Mouse (Mus musculus) hindbrain, embryonic 16.5 days (tissue): ENCODE results near the gene Sbk2. TPM values are rescaled to one million over a fixed set of nuclear protein-coding genes. Genes with fewer than 3 reads are reported as not detected.
A peak's percentile ranks its signal among the peaks of the same experiment; 100 is the strongest.

Experiments
- ATAC-seq: fragments of 200-750 bp; cut with Nextera tagmentation; 2 replicates; pipeline ENCODE4 v1.8.0; 2017; ENCODE audit warnings: moderate TSS enrichment, moderate library complexity
- H3K27ac ChIP-seq: fragments of 300-500 bp; sonication (generic); 2 replicates; pipeline ENCODE4 v1.5.1; 2014; ENCODE audit warnings: low read depth, mild to moderate bottlenecking, control low read depth, low read length, moderate library complexity
- H3K27me3 ChIP-seq: fragments of 300-500 bp; sonication (generic); replicated peaks from 2 replicates; pipeline ENCODE4 v1.6.1; 2014; ENCODE audit warnings: low read length; ENCODE audit not compliant: control insufficient read depth, insufficient read depth
- H3K36me3 ChIP-seq: fragments of 300-500 bp; sonication (generic); 2 replicates; pipeline ENCODE4 v1.6.1; 2014; ENCODE audit warnings: mild to moderate bottlenecking, low read length, moderate library complexity, mixed read lengths; ENCODE audit not compliant: control insufficient read depth, insufficient read depth
- H3K4me1 ChIP-seq: fragments of 300-500 bp; sonication (generic); 2 replicates; pipeline ENCODE4 v1.6.1; 2014; ENCODE audit warnings: low read depth, low read length; ENCODE audit not compliant: control insufficient read depth, insufficient read depth
- H3K4me2 ChIP-seq: fragments of 300-500 bp; sonication (generic); 2 replicates; pipeline ENCODE4 v1.6.1; 2014; ENCODE audit warnings: mild to moderate bottlenecking, low read length, control low read depth, moderate library complexity
- H3K4me3 ChIP-seq: fragments of 300-500 bp; sonication (generic); 2 replicates; pipeline ENCODE4 v1.5.1; 2014; ENCODE audit warnings: mild to moderate bottlenecking, low read length, control low read depth, moderate library complexity
- H3K9ac ChIP-seq: fragments of 300-500 bp; sonication (generic); 2 replicates; pipeline ENCODE4 v1.6.1; 2014; ENCODE audit warnings: low read depth, mild to moderate bottlenecking, control low read depth, low read length, moderate library complexity
- H3K9me3 ChIP-seq: fragments of 300-500 bp; sonication (generic); 2 replicates; pipeline ENCODE4 v1.6.1; 2014; ENCODE audit warnings: mild to moderate bottlenecking, low read length, moderate library complexity; ENCODE audit not compliant: control insufficient read depth
- WGBS: fragments of 180-500 bp; shearing (Covaris S2); extraction: QIAGEN DNeasy Blood & Tissue Kit; methylation state at CpG from one replicate; pipeline ENCODE4 v1.1.7; 2014; 5-methylcytosine and 5-hydroxymethylcytosine counted together
- polyA plus RNA-seq: library from polyadenylated mRNA; unstranded; fragments of >200 nt; fragmentation: Nextera tagmentation; extraction: Ambion mirVana; gene quantifications from 2 replicates; pipeline ENCODE4 v1.2.1, GENCODE M21; 2015

The Sbk2 gene
- polyA plus RNA-seq, 1 experiment from 2014 or later, result not detected

DNA sequence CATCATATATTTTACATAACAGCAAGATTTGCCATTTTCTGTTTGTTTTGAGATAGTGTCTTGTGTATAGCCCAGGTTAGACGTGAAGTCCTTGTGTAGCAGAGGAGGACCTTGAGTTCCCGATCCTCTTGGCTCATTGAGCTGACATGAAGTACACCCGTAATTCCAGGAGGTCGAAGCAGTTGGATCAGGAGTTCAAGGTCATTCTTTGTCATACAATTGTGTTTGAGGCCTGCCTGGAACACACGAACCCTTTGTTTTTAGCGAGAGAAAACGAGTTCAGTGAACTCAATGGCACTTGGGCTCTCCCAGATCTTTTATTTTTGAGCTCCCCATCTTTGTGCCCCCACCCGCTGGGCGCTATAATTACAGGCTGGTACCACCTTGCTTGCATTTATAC lies 61.8 kb downstream of the Sbk2 start:
- Histone ChIP-seq H3K4me2 (no peak overlapping the region), H3K4me1 (peaks cover 10% of the 10 kb centered on the region), H3K27ac (no peak overlapping the region), H3K9me3 (peaks cover 3% of the 10 kb centered on the region; the same call in 1 of the 2 replicates), H3K36me3 (no peaks in the 10 kb centered on the region), H3K9ac (no peak overlapping the region), H3K4me3 (no peak overlapping the region), H3K27me3 (no peaks in the 10 kb centered on the region)
- no peak for ATAC-seq
- 79% methylated on average over 9 of the region's 9 CpGs for WGBS

GRCm38 (mm10) chr7:4901171-4901570 lies 63.0 kb downstream of the Sbk2 start:
- Histone ChIP-seq H3K9me3 (peaks cover 3% of the 10 kb centered on the region; the same call in 1 of the 2 replicates), H3K4me1 (peaks cover 10% of the 10 kb centered on the region), H3K4me2 (no peak overlapping the region; the same call in 1 of the 2 replicates), H3K36me3 (no peaks in the 10 kb centered on the region), H3K27me3 (no peaks in the 10 kb centered on the region), H3K4me3 (no peak overlapping the region), H3K27ac (no peak overlapping the region), H3K9ac (no peak overlapping the region)
- 54% methylated on average over 8 of the region's 8 CpGs for WGBS
- ATAC-seq, result no peak

DNA sequence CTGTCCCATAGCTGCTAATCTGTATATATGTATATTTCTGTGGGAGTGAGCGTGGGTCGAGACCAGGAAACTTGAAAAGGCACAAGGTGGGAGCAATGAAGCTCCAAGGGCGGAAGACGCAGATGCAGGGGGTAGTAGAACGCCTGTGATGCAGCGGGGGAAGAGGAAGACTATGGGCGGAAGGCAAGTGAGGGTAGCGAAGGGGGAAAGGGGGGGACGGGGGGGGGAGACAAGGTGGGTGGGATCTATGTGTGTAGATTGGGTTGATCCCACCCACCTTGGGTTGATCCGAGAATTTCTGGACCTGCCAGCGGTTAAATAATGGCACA lies 63.7 kb downstream of the Sbk2 start:
- H3K9ac ChIP-seq, result no peak overlapping the region; the same call in 1 of the 2 replicates
- no peaks in the 10 kb centered on the region for H3K27me3 ChIP-seq
- H3K9me3 ChIP-seq, result peaks cover 3% of the 10 kb centered on the region; the same call in 1 of the 2 replicates
- WGBS, result 21% methylated on average over 11 of the region's 11 CpGs
- peaks cover 10% of the 10 kb centered on the region for H3K4me1 ChIP-seq
- no peaks in the 10 kb centered on the region for H3K36me3 ChIP-seq
- peak; percentile 19 for ATAC-seq
- peak overlapping the region; percentile 33 for H3K4me3 ChIP-seq
- H3K27ac ChIP-seq, result 0 out of 2 replicates have a peak overlapping the region, but pooled peaks have one; percentile 17
- peak overlapping the region; percentile 76 for H3K4me2 ChIP-seq

DNA sequence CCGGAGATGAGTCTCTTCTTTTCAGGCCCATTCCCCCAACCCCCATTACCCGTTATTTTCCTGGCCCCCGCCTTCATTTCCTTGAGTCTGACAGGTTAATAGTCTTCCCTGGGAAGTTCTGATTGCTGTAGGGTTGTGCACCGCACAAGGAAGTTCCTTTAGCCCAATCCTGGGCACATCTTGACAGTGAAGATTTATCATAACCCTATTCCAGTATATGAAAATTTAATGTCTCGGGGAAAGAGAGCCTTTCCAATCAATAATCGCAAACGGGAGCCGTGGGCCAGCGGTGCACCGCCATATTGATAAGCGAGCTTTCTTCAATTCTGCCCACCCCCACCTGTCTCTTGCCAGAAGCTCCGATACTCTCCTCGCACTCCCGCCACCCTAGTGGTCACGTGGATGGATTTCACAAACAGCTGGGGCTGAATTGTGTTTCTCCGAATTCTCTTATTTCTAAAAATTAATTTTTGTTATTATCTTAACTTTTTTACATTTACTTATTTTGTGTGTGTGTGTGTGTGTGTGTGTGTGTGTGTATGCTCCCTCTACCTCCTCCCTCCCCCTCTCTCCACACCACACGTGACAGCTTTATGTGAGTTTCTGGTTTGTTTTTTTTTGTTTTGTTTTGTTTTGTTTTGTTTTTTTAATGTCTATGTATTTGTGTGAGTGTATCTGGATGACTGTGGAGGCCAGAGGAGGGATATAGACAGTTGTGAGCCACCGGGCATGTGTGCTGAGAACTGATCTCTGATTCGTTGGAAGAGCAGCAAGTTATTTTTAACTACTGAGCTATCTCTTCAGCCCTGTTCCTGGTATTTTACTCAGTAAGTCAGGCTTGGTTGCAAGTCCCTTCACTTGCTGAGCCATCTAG lies 64.3 kb downstream of the Sbk2 start:
- Histone ChIP-seq H3K4me2 (peak overlapping the region; percentile 76), H3K27ac (peak overlapping the region; percentile 57), H3K27me3 (no peaks in the 10 kb centered on the region), H3K4me1 (peaks cover 10% of the 10 kb centered on the region), H3K9me3 (peaks cover 3% of the 10 kb centered on the region; the same call in 1 of the 2 replicates), H3K4me3 (peak overlapping the region; percentile 33), H3K36me3 (no peaks in the 10 kb centered on the region), H3K9ac (peak overlapping the region; percentile 63)
- ATAC-seq, result peak; percentile 79
- WGBS, result 7% methylated on average over 19 of the region's 19 CpGs

- no peaks in the 10 kb centered on the region for H3K27me3 ChIP-seq
- peak overlapping the region; percentile 63 for H3K9ac ChIP-seq
- 21% methylated on average over 15 of the region's 18 CpGs for WGBS
- H3K27ac ChIP-seq, result peak overlapping the region; percentile 57
- peak; percentile 79 for ATAC-seq
- no peaks in the 10 kb centered on the region for H3K36me3 ChIP-seq
- H3K4me3 ChIP-seq, result peak overlapping the region; percentile 33
- peaks cover 3% of the 10 kb centered on the region; the same call in 1 of the 2 replicates for H3K9me3 ChIP-seq
- H3K4me1 ChIP-seq, result peaks cover 10% of the 10 kb centered on the region
- H3K4me2 ChIP-seq, result peak overlapping the region; percentile 76
Measured at GRCm38 (mm10) chr7:4898851-4899648, 65.2 kb downstream of the Sbk2 start.

DNA sequence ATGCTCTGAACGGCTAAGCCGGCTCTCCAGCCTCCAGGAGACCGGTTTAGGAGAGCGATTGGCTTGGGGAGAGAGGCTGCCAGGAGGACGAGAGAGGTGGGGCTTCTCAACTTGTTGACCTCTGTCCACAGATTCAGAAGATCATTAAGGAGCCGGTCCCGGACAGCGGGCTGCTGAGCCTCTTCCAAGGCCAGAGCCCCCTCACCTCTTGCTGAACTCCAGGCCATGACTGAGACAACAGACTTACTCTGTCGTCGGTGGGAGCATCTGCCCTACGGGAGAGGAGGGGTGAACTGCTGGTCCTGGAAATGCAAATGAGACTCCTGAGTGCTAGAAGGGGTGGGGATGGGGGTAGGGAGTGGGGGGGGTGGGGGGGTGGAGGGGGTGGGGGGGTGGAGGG lies 69.0 kb downstream of the Sbk2 start:
- no peaks in the 10 kb centered on the region for H3K27me3 ChIP-seq
- WGBS, result 68% methylated on average over 11 of the region's 11 CpGs
- H3K4me2 ChIP-seq, result no peak overlapping the region
- no peaks in the 10 kb centered on the region for H3K36me3 ChIP-seq
- no peak for ATAC-seq
- H3K4me3 ChIP-seq, result no peak overlapping the region
- H3K9me3 ChIP-seq, result no peaks in the 10 kb centered on the region
- no peak overlapping the region for H3K9ac ChIP-seq
- H3K4me1 ChIP-seq, result peaks cover 7% of the 10 kb centered on the region
- H3K27ac ChIP-seq, result no peak overlapping the region

Other genes with a start within 250 kb of the Sbk2 start
- gene Tmem150b, start 239.2 kb downstream of the Sbk2 start, polyA plus RNA-seq, result 0.12 and 0.18 TPM in 2 replicates
- 47.4 and 57.4 TPM in 2 replicates for gene Kmt5c, start 224.3 kb downstream of the Sbk2 start, polyA plus RNA-seq
- 23.1 and 29.7 TPM in 2 replicates for gene Cox6b2, start 211.3 kb downstream of the Sbk2 start, polyA plus RNA-seq
- not detected in 2 replicates for gene Fam71e2, start 193.1 kb downstream of the Sbk2 start, polyA plus RNA-seq
- gene Il11, start 181.5 kb downstream of the Sbk2 start, polyA plus RNA-seq, result 0.95 and 1.3 TPM in 2 replicates
- gene Tmem190, start 181.5 kb downstream of the Sbk2 start, polyA plus RNA-seq, result 0.68 TPM in 1 of 2 replicates, not detected in the other
- gene Tmem238, start 174.8 kb downstream of the Sbk2 start, polyA plus RNA-seq, result 6.8 and 9.2 TPM in 2 replicates
- gene Rpl28, start 171.5 kb downstream of the Sbk2 start, polyA plus RNA-seq, result 206 and 212 TPM in 2 replicates
- 250 and 253 TPM in 2 replicates for gene Ube2s, start 151.8 kb downstream of the Sbk2 start, polyA plus RNA-seq
- gene Shisa7, start 119.7 kb downstream of the Sbk2 start, polyA plus RNA-seq, result 9.9 and 10.0 TPM in 2 replicates
- gene Isoc2b, start 94.1 kb downstream of the Sbk2 start, polyA plus RNA-seq, result 4.2 and 4.6 TPM in 2 replicates
- 0.89 and 0.93 TPM in 2 replicates for gene Isoc2a, start 87.3 kb downstream of the Sbk2 start, polyA plus RNA-seq
- gene Gm36210, start 57.9 kb downstream of the Sbk2 start, polyA plus RNA-seq, result 0.48 and 0.52 TPM in 2 replicates
- 3.2 and 4.2 TPM in 2 replicates for gene Zfp628, start 49.2 kb downstream of the Sbk2 start, polyA plus RNA-seq
- 35.2 and 39.3 TPM in 2 replicates for gene Nat14, start 42.4 kb downstream of the Sbk2 start, polyA plus RNA-seq
- gene Ssc5d, start 38.6 kb downstream of the Sbk2 start, polyA plus RNA-seq, result 1.1 and 2.4 TPM in 2 replicates
- 0.70 and 0.71 TPM in 2 replicates for gene Sbk3, start 6.8 kb upstream of the Sbk2 start, polyA plus RNA-seq
- 49.2 and 53.5 TPM in 2 replicates for gene Zfp579, start 31.8 kb upstream of the Sbk2 start, polyA plus RNA-seq
- gene Zfp524, start 50.0 kb upstream of the Sbk2 start, polyA plus RNA-seq, result 8.0 and 9.3 TPM in 2 replicates
- gene Fiz1, start 50.3 kb upstream of the Sbk2 start, polyA plus RNA-seq, result 28.8 and 34.4 TPM in 2 replicates
- 0.18 and 1.2 TPM in 2 replicates for gene Gm44973, start 51.1 kb upstream of the Sbk2 start, polyA plus RNA-seq
- gene Zfp865, start 56.0 kb upstream of the Sbk2 start, polyA plus RNA-seq, result 5.8 and 6.9 TPM in 2 replicates
- 67.3 and 74.5 TPM in 2 replicates for gene Ccdc106, start 56.1 kb upstream of the Sbk2 start, polyA plus RNA-seq
- gene 4632433K11Rik, start 69.7 kb upstream of the Sbk2 start, polyA plus RNA-seq, result not detected in 2 replicates
- gene Zfp784, start 74.0 kb upstream of the Sbk2 start, polyA plus RNA-seq, result 9.7 and 10.2 TPM in 2 replicates
- 103 and 108 TPM in 2 replicates for gene Zfp580, start 87.1 kb upstream of the Sbk2 start, polyA plus RNA-seq
- gene U2af2, start 97.7 kb upstream of the Sbk2 start, polyA plus RNA-seq, result 91.8 and 103 TPM in 2 replicates
- gene Epn1, start 115.8 kb upstream of the Sbk2 start, polyA plus RNA-seq, result 115 and 124 TPM in 2 replicates
- gene Rfpl4, start 152.5 kb upstream of the Sbk2 start, polyA plus RNA-seq, result not detected in 2 replicates
- gene Rasl2-9, start 161.5 kb upstream of the Sbk2 start, polyA plus RNA-seq, result 0.67 and 0.95 TPM in 2 replicates
- gene Vmn1r55, start 185.3 kb upstream of the Sbk2 start, polyA plus RNA-seq, result not detected in 2 replicates
- gene Vmn1r56, start 232.3 kb upstream of the Sbk2 start, polyA plus RNA-seq, result not detected in 2 replicates